Comparison of ENCODE assay signal across 9 mouse cellular contexts in the genomic region with DNA sequence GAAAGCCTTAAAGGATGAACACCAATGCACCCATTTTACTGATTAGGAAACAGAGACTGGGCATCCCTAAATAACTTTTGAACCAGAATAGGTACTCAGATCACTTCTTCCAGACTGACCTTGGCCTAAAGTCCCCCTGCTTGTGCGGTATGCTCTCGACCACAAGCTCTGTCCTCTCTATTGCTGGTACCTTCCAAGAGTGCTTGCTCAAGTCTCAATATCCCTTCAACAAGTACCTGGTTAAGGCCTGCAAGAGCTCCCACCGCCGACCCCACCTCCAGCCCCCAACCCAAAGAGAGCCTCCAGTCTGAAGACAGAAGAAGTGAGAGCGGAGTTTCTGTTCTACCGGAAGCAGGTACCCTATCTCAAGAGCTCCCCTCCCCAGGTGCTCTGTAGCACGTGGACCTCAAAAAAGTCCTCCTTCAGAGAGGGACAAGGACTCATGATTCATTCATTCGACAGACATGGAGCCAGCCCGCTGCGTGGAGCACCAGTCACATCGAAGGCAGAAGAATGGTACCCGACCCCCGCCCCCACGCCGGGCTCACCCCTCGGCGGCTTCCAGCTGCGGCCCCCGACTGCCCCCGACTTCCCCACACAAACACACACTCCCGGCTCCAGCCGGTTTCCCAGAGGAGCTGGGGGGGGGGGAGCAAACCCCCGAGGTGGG. TPM values are rescaled to one million over a fixed set of nuclear protein-coding genes. Genes with fewer than 3 reads are reported as not detected.
A peak's percentile ranks its signal among the peaks of the same experiment; 100 is the strongest.
DNase-seq lines count a peak whose midpoint lies in the region; ATAC-seq and TF ChIP-seq lines count a peak whose summit lies in the region.
"Had no signal": no experiment of that assay in that cellular context is flagged by ENCODE, and none has a peak within 500 bp of the region (broad histone marks: within the 10 kb centered on the region; RNA-seq: fewer than 3 reads in every experiment).

No protein-coding gene starts in this region.

- peak overlapping the region; percentile 71; the same call in 1 of the 2 replicates for H3K27ac ChIP-seq in kidney, embryonic 14.5 days (ENCODE audit: low read depth, low read length)
- H3K27ac ChIP-seq in hindbrain, postnatal 0 days, result peak overlapping the region; percentile 82
- H3K27ac ChIP-seq in neural tube, embryonic 13.5 days (replicated peaks), result peak overlapping the region; percentile 96

- H3K4me3 ChIP-seq in kidney, embryonic 14.5 days (ENCODE audit: low read length), result peak overlapping the region; percentile 46
- peak overlapping the region; percentile 67; the same call in 1 of the 2 replicates for H3K4me3 ChIP-seq in G1E (ENCODE audit: low read depth, low read length)
- H3K4me3 ChIP-seq in hindbrain, postnatal 0 days (ENCODE audit: low read length), result peak overlapping the region; percentile 68
- H3K4me3 ChIP-seq in neural tube, embryonic 13.5 days, result peak overlapping the region; percentile 62

- no peaks in the 10 kb centered on the region for H3K9me3 ChIP-seq in kidney, embryonic 14.5 days (ENCODE audit: control insufficient read depth, low read length)
- no peaks in the 10 kb centered on the region for H3K9me3 ChIP-seq in G1E (replicated peaks)
- no peaks in the 10 kb centered on the region for H3K9me3 ChIP-seq in hindbrain, postnatal 0 days (ENCODE audit: low read length)
- H3K9me3 ChIP-seq in neural tube, embryonic 13.5 days, result no peaks in the 10 kb centered on the region

- peak; percentile 29; the same call in 1 of the 2 replicates for ATAC-seq in kidney, embryonic 14.5 days (ENCODE audit: low FRiP score, low TSS enrichment)
- no peak for ATAC-seq in G1E (ENCODE audit: extremely low read depth, insufficient number of reproducible peaks, low FRiP score, poor library complexity, severe bottlenecking)
- ATAC-seq in hindbrain, postnatal 0 days, result peak; percentile 24; the same call in 1 of the 2 replicates
- peak; percentile 29; the same call in 1 of the 2 replicates for ATAC-seq in neural tube, embryonic 13.5 days (ENCODE audit: low read depth)
- no peak for ATAC-seq in activated CD4-positive, CD25-positive, alpha-beta regulatory T cell, adult 4 months

- H3K4me1 ChIP-seq in kidney, embryonic 14.5 days (ENCODE audit: control insufficient read depth, insufficient read depth, low read length), result peaks cover 16% of the 10 kb centered on the region
- peaks cover 34% of the 10 kb centered on the region for H3K4me1 ChIP-seq in G1E (ENCODE audit: insufficient read depth, low read depth, low read length)
- H3K4me1 ChIP-seq in hindbrain, postnatal 0 days (ENCODE audit: insufficient read depth, low read length), result peaks cover 4% of the 10 kb centered on the region; the same call in 1 of the 2 replicates
- H3K4me1 ChIP-seq in neural tube, embryonic 13.5 days (replicated peaks), result peaks cover 52% of the 10 kb centered on the region

- peak overlapping the region; percentile 80 for H3K4me2 ChIP-seq in kidney, embryonic 14.5 days (replicated peaks; ENCODE audit: low read depth, low read length)
- peak overlapping the region; percentile 79 for H3K4me2 ChIP-seq in hindbrain, postnatal 0 days (ENCODE audit: low read depth, low read length)
- H3K4me2 ChIP-seq in neural tube, embryonic 13.5 days, result peak overlapping the region; percentile 65

- DNase-seq in kidney, postnatal 25 days, result no peak
- no peak for DNase-seq in G1E (ENCODE audit: low spot score)
- peak; percentile 65 to 71 for DNase-seq in cerebellum, postnatal 14 days
- DNase-seq in hindbrain, postnatal 0 days (ENCODE audit: low spot score), result peak; percentile 54
- no peak for DNase-seq in c-Kit-positive CD71-positive TER-119-positive erythroid progenitor cells, embryonic 14.5 days (ENCODE audit: low spot score)

- peak overlapping the region; percentile 53 for H3K9ac ChIP-seq in kidney, embryonic 14.5 days (ENCODE audit: low read depth, low read length)
- H3K9ac ChIP-seq in hindbrain, postnatal 0 days (replicated peaks; ENCODE audit: low read length), result peak overlapping the region; percentile 76
- H3K9ac ChIP-seq in neural tube, embryonic 13.5 days, result peak overlapping the region; percentile 86

- TF ChIP-seq CTCF in G1E (IDR thresholded peaks at IDR 0.05; ENCODE audit: low read depth, low read length), result no peak
- TF ChIP-seq CTCF in hindbrain, postnatal 0 days (IDR thresholded peaks at IDR 0.05; ENCODE audit: low read depth), result no peak

- WGBS in kidney, embryonic 14.5 days, result 3% methylated on average over 22 of the region's 23 CpGs
- WGBS in hindbrain, postnatal 0 days, result 3% methylated on average over 22 of the region's 23 CpGs
- 3% methylated on average over 22 of the region's 23 CpGs for WGBS in neural tube, embryonic 13.5 days

- peaks cover 3% of the 10 kb centered on the region; the same call in 1 of the 2 replicates for H3K36me3 ChIP-seq in kidney, embryonic 14.5 days (ENCODE audit: control insufficient read depth, insufficient read depth, low read length)
- no peaks in the 10 kb centered on the region for H3K36me3 ChIP-seq in G1E (replicated peaks)
- peaks cover 5% of the 10 kb centered on the region for H3K36me3 ChIP-seq in hindbrain, postnatal 0 days (ENCODE audit: insufficient read depth, low read length)
- H3K36me3 ChIP-seq in neural tube, embryonic 13.5 days, result peaks cover 20% of the 10 kb centered on the region

- H3K27me3 ChIP-seq in kidney, embryonic 14.5 days (ENCODE audit: control insufficient read depth, insufficient read depth, low read length), result peaks cover 7% of the 10 kb centered on the region; the same call in 1 of the 2 replicates
- peaks cover 55% of the 10 kb centered on the region for H3K27me3 ChIP-seq in G1E (ENCODE audit: insufficient read depth, low read length)
- H3K27me3 ChIP-seq in hindbrain, postnatal 0 days (ENCODE audit: insufficient read depth, low read length), result no peaks in the 10 kb centered on the region
- no peaks in the 10 kb centered on the region for H3K27me3 ChIP-seq in neural tube, embryonic 13.5 days

RNA-seq across cellular contexts. Expression of a gene that starts 2.1 kb away (rescaled TPM):
- polyA plus RNA-seq in kidney, embryonic 14.5 days (2014; fragmentation: Nextera tagmentation; extraction: Ambion mirVana), result 5.1 and 8.4 TPM in 2 replicates
- not detected in 2 replicates for total RNA-seq in G1E (2014; fragmentation: Nextera tagmentation)
- 0.06 and 0.22 TPM in 2 replicates for total RNA-seq in G1E (2017)
- polyA plus RNA-seq in G1E (2012), result not detected in 2 replicates
- total RNA-seq in hindbrain, postnatal 0 days (2014; rRNA removed), result 73.5 and 81.3 TPM in 2 replicates
- polyA plus RNA-seq in hindbrain, postnatal 0 days (2015; fragmentation: Nextera tagmentation; extraction: Ambion mirVana), result 53.8 and 54.1 TPM in 2 replicates
- 44.4 and 49.6 TPM in 2 replicates for polyA plus RNA-seq in neural tube, embryonic 13.5 days (2015; fragmentation: Nextera tagmentation; extraction: Ambion mirVana)
- under 1 TPM in 1 of 2 experiments, not detected in 1; 0.36 TPM for polyA plus RNA-seq in activated CD4-positive, CD25-positive, alpha-beta regulatory T cell, adult 4 months (2017; shearing (Covaris generic))
- total RNA-seq: neutrophil, adult 5-6 weeks had no signal

RNA-seq across cellular contexts. Expression of a gene that starts 15.2 kb away (rescaled TPM):
- 0.38 and 0.43 TPM in 2 replicates for polyA plus RNA-seq in kidney, embryonic 14.5 days (2014; fragmentation: Nextera tagmentation; extraction: Ambion mirVana)
- total RNA-seq in G1E (2014; fragmentation: Nextera tagmentation) (not detected in 2 replicates), G1E (2017) (0.06 TPM in 1 of 2 replicates, not detected in the other)
- polyA plus RNA-seq in G1E (2012), result not detected in 2 replicates
- 0.05 and 0.29 TPM in 2 replicates for total RNA-seq in hindbrain, postnatal 0 days (2014; rRNA removed)
- polyA plus RNA-seq in hindbrain, postnatal 0 days (2015; fragmentation: Nextera tagmentation; extraction: Ambion mirVana), result 0.19 and 0.40 TPM in 2 replicates
- polyA plus RNA-seq in neural tube, embryonic 13.5 days (2015; fragmentation: Nextera tagmentation; extraction: Ambion mirVana), result 0.45 and 0.65 TPM in 2 replicates
- polyA plus RNA-seq in activated CD4-positive, CD25-positive, alpha-beta regulatory T cell, adult 4 months (2017; shearing (Covaris generic)), result under 1 TPM in 1 of 2 experiments, not detected in 1; 0.13 TPM

RNA-seq across cellular contexts. Expression of a gene that starts 39.3 kb away (rescaled TPM):
- 23.3 and 25.3 TPM in 2 replicates for polyA plus RNA-seq in kidney, embryonic 14.5 days (2014; fragmentation: Nextera tagmentation; extraction: Ambion mirVana)
- total RNA-seq in G1E (2014; fragmentation: Nextera tagmentation), result 12.5 and 17.3 TPM in 2 replicates
- 14.6 and 16.0 TPM in 2 replicates for total RNA-seq in G1E (2017)
- polyA plus RNA-seq in G1E (2012), result 3.4 and 4.8 TPM in 2 replicates
- total RNA-seq in hindbrain, postnatal 0 days (2014; rRNA removed), result 52.0 and 80.7 TPM in 2 replicates
- polyA plus RNA-seq in hindbrain, postnatal 0 days (2015; fragmentation: Nextera tagmentation; extraction: Ambion mirVana), result 44.7 and 45.2 TPM in 2 replicates
- polyA plus RNA-seq in neural tube, embryonic 13.5 days (2015; fragmentation: Nextera tagmentation; extraction: Ambion mirVana), result 19.7 and 20.2 TPM in 2 replicates
- polyA plus RNA-seq in activated CD4-positive, CD25-positive, alpha-beta regulatory T cell, adult 4 months (2017; shearing (Covaris generic)), result 1 to 10 TPM; 1.3 to 1.9 TPM

RNA-seq across cellular contexts. Expression of a gene that starts 42.0 kb away (rescaled TPM):
- polyA plus RNA-seq in kidney, embryonic 14.5 days (2014; fragmentation: Nextera tagmentation; extraction: Ambion mirVana), result not detected in 2 replicates
- total RNA-seq in G1E (2014; fragmentation: Nextera tagmentation), result not detected in 2 replicates
- total RNA-seq in G1E (2017), result not detected in 2 replicates
- polyA plus RNA-seq in G1E (2012), result not detected in 2 replicates
- total RNA-seq in hindbrain, postnatal 0 days (2014; rRNA removed), result not detected in 2 replicates
- not detected in 2 replicates for polyA plus RNA-seq in hindbrain, postnatal 0 days (2015; fragmentation: Nextera tagmentation; extraction: Ambion mirVana)
- not detected in 2 replicates for polyA plus RNA-seq in neural tube, embryonic 13.5 days (2015; fragmentation: Nextera tagmentation; extraction: Ambion mirVana)
- polyA plus RNA-seq in activated CD4-positive, CD25-positive, alpha-beta regulatory T cell, adult 4 months (2017; shearing (Covaris generic)), result not detected
- total RNA-seq: neutrophil, adult 5-6 weeks had no signal

RNA-seq across cellular contexts. Expression of a gene that starts 59.3 kb away (rescaled TPM):
- 0.09 and 0.73 TPM in 2 replicates for polyA plus RNA-seq in kidney, embryonic 14.5 days (2014; fragmentation: Nextera tagmentation; extraction: Ambion mirVana)
- not detected in 2 replicates for total RNA-seq in G1E (2014; fragmentation: Nextera tagmentation)
- total RNA-seq in G1E (2017), result 0.06 TPM in 1 of 2 replicates, not detected in the other
- not detected in 2 replicates for polyA plus RNA-seq in G1E (2012)
- total RNA-seq in hindbrain, postnatal 0 days (2014; rRNA removed), result 0.22 TPM in 1 of 2 replicates, not detected in the other
- 0.14 and 0.16 TPM in 2 replicates for polyA plus RNA-seq in hindbrain, postnatal 0 days (2015; fragmentation: Nextera tagmentation; extraction: Ambion mirVana)
- 0.08 and 0.14 TPM in 2 replicates for polyA plus RNA-seq in neural tube, embryonic 13.5 days (2015; fragmentation: Nextera tagmentation; extraction: Ambion mirVana)
- not detected for polyA plus RNA-seq in activated CD4-positive, CD25-positive, alpha-beta regulatory T cell, adult 4 months (2017; shearing (Covaris generic))
- total RNA-seq: neutrophil, adult 5-6 weeks had no signal

Comparison
In these comparisons a context has a peak if more than half of its experiments do, and no peak if none do; other contexts are left out.
1. ATAC-seq: peak in kidney, embryonic 14.5 days (single experiment), hindbrain, postnatal 0 days (single experiment) and neural tube, embryonic 13.5 days (single experiment); none in G1E (single experiment) and activated CD4-positive, CD25-positive, alpha-beta regulatory T cell, adult 4 months (single experiment).
2. DNase-seq: peak in cerebellum, postnatal 14 days (2 of 2) and hindbrain, postnatal 0 days (single experiment); none in kidney, postnatal 25 days (0 of 2), G1E (single experiment) and c-Kit-positive CD71-positive TER-119-positive erythroid progenitor cells, embryonic 14.5 days (single experiment).
3. Peak in every context shown above with its lines, with median percentiles within 50 percentile points of each other: H3K27ac ChIP-seq, H3K4me2 ChIP-seq, H3K4me3 ChIP-seq and H3K9ac ChIP-seq.